Mouse (Mus musculus): ENCODE results near the gene Gins1.
"Not testable (repeated sequence)": the region's sequence is repeated elsewhere in the genome, so short reads cannot be mapped to it uniquely, and the experiment has no call there.

The Gins1 gene

GRCm38 (mm10) chr2:150909429-150910039 is 4.3 kb downstream of the Gins1 start:
- peak; percentile 98 for DNase-seq (ENCODE audit: extremely low read depth, low read depth)

DNA sequence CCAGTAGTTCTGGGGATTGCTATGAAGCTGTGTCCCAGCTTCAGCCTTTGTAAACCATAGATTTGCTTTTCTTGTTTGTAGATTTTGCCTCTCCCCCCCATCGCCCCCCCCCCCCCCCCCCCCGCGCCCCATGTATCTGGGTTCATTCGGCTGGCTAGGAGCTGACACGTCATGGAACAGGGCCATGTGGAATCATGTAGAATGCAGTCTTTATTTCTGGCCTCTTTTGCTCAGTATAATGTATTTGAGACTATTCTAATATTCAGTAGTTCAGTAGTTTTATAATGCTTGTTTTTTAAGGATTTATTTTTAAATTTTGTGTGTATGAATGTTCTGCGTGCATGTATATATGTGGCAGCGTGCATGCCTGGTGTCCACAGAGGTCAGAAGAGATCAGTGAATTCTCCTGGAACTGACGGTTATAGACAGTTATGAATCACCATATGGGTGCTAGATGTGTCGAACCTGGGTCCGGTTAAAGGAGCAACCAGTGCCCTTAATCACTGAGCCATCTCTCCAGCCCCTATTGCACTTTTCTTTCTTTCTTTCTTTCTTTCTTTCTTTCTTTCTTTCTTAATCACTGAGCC is 5.2 kb downstream of the Gins1 start:
- DNase-seq (ENCODE audit: extremely low read depth, low read depth) = no peak

DNA sequence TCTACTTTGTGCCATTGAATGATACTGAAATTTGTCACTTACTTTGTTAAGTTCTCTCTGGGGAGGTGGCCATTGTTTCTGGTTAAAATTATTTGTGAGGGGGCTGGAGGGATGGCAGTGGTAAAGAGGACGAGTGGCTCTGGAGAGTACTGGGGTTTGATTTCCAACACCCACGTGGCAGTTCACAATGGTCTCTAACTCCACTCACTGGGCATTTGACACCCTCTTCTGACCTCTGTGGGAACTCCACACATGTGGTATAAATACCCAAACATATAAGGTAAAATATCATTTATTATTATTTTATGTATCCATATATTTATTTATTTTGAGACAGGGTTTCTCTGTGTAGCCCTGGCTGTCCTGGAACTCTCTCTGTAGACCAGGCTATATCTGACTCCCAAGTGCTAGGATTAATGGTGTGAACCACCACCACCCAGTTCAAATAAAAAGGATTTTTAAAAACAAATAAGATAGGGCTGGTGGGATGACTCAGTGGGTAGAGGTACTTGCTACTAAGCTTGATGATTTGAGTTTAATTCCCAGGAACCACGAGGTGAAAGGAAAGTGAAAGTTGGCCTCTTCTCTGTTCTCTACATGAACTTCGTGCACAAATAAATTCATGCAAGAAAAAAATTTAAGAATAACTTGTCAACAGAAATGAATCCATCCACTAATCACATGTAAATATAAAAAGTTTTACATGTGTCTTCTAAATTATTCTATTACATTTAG is 9.7 kb downstream of the Gins1 start:
- DNase-seq (ENCODE audit: extremely low read depth, low read depth) = no peak

DNA sequence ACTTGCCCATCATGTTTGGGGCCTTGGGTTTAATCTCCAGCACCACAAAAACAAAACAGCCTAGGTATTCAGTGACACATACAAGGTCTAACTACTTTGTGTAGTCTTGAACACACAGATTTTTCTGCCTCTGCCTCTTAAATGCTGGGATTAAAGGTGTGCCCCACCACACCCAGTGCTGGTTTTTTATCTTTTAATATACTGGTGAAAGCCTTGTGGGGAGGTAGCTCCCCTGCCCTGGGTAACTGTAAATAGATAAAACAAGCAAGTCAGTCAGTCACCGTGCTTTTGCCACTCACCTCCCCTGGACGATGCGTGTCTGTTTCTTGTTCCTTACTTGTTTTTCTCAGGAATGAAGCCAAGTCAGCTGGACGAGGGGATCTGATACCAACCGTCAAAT is 10.6 kb downstream of the Gins1 start:
- DNase-seq (ENCODE audit: extremely low read depth, low read depth) = no peak

DNA sequence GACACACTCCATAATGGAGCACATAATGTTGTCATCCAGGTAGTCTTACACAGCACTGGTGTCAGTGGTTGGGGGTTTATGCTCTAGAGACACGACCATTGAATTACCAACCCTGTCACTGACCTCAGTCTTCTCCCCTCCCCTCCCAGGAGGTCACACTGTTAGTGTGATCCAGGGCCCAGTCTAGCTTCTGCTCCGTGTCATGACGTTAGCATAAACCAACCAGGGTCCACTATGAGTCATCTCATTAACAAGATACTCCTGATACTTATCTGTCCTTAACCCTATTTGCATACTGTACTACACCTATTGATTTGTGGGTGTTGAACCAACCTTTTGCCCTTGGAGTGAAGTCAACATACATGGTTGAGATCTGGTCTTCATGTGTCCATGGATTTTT is 13.5 kb downstream of the Gins1 start:
- no peak for DNase-seq (ENCODE audit: extremely low read depth, low read depth)

DNA sequence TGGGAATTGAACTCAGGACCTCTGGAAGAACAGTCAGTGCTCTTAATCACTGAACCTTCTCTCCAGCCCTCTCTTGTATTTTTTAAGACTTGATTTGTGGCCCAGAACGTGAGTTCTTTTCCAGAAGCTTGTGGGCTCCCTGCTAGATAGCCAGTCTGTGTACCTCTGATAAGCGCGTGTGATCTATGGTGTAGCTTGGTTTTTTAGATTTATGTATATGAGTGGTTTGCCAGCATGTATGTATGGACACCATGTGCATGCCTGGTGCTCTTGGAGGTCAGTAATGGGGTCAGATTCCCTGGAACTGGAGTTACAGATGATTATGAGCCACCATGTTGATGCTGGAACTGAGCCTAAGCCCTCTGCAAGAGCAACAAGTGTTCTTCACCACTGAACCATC is 15.3 kb downstream of the Gins1 start:
- DNase-seq (ENCODE audit: extremely low read depth, low read depth) = no peak

GRCm38 (mm10) chr2:150921697-150922096 is 16.5 kb downstream of the Gins1 start:
- no peak for DNase-seq (ENCODE audit: extremely low read depth, low read depth)

DNA sequence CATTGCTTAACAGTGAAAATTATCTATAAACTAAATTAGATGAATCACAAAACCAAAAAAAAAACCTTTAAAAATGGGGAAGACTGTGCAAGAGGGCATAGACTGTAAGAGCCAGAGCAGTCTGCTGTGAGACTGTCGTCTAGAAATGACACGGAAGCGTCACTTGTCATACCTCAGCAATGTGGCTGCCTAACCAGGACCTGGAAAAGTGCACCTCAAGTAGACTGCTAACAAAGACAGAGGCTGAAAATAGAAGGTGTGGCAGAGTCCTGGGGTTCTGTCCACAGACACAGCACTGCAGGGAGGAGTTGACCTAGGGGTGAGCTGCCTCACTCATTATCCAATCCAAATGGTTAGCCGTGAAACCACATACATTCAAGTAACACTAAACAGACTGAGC is 17.0 kb downstream of the Gins1 start:
- no peak for DNase-seq (ENCODE audit: extremely low read depth, low read depth)

DNA sequence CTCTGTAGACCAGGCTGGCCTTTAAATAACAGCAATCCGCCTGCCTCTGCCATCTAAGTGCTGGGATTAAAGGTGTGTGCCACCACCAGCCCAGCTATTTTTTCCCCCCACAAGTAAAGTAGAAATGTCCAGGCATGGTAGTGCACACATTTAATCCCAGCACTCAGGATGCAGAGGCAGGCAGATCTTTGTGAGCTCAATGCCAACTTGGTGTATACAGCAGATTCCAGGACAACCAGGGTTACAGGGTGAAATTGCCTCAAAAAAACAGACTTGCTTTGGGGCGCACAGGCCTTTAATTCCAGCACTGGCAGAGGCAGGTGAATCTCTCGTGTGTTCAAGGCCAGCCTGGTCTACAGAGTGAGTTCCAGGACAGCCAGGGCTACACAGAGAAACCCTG is 17.8 kb downstream of the Gins1 start:
- no peak for DNase-seq (ENCODE audit: extremely low read depth, low read depth)

GRCm38 (mm10) chr2:150923505-150923904 is 18.3 kb downstream of the Gins1 start:
- DNase-seq (ENCODE audit: extremely low read depth, low read depth) = no peak

- DNase-seq (ENCODE audit: extremely low read depth, low read depth) = no peak
These were observed 22.0 kb downstream of the Gins1 start for GRCm38 (mm10) chr2:150927038-150927720.

- DNase-seq (ENCODE audit: extremely low read depth, low read depth) = no peak
These were observed 24.0 kb downstream of the Gins1 start for GRCm38 (mm10) chr2:150929156-150929555.

- no peak for DNase-seq (ENCODE audit: extremely low read depth, low read depth)
These were observed 25.6 kb downstream of the Gins1 start for GRCm38 (mm10) chr2:150930806-150931205.

DNA sequence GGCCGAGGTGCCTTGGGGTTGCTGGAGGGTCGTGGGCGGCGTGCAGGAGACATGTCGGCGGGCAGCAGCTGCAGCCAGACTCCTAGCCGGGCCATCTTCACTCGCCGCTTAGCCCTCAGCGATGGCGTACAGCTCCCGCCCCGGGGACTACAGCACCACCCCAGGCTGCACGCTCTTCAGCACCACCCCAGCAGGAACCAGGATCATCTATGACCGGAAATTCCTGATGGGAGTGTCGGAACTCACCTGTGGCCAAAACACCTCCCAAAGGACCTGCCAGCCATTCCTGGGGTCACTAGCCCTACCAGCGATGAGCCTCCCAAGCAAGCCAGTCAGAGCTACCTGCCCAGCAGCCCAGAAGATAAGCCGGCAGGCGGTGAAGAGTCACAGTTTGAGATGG is 28.3 kb downstream of the Gins1 start:
- DNase-seq (ENCODE audit: extremely low read depth, low read depth) = no peak

- no peak for DNase-seq (ENCODE audit: extremely low read depth, low read depth)
These were observed 29.5 kb downstream of the Gins1 start for GRCm38 (mm10) chr2:150934659-150935058.

- DNase-seq (ENCODE audit: extremely low read depth, low read depth) = no peak
These were observed 38.8 kb downstream of the Gins1 start for GRCm38 (mm10) chr2:150944017-150944416.

DNA sequence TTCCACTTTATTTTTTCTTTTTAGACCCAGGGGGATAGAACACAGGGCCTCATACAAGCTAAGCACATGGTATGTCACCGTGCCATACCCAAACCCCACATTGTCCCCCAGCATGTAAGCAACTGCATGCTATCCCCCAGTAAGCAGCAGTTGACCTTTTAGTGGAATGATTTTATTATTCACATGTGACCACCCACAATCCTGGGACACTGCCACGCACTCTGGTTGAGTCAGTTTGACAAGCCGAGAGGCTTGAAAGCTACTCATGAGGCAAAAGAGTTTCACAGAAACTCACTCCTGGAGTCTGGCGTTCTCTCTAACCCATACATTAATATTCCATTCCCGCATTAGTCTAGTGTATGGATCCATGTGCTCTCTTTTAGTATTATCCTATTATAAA is 42.1 kb downstream of the Gins1 start:
- not testable (repeated sequence) for DNase-seq (ENCODE audit: extremely low read depth, low read depth)

DNA sequence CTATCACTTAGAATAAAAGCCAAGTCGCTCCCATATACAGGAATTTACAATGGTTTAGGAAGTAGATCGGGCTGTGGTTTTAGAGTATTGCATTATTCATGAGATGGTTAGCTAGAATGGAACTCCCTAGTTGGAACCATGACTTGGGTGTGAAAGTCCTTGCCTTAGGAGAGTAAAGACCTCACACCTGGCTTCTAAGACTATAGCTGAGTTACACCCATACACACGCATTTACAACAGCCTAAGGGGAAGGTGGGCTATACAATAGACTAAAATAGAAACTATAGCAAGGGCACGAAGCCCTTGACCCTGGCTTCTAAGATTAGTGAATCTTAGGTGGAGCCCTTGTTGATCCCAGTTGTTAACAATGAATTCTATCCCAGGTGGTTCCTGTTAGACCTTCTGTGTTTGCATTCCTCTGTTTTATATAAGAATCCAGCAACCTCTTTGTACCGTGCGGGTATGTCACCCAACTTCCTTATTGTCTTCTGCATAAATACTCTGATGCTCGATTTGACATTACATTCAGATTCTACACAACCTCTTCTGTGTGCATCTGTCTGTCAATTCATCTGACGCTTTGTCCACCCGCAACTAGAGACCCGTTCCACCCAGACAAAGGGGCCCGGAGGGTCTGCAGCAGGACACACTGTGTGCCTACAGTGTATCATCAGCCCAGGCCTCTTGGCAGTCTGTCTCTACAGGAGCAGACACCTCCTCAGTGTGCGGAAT is 42.8 kb downstream of the Gins1 start:
- not testable (repeated sequence) for DNase-seq (ENCODE audit: extremely low read depth, low read depth)

- DNase-seq (ENCODE audit: extremely low read depth, low read depth) = no peak
These were observed 43.6 kb downstream of the Gins1 start for GRCm38 (mm10) chr2:150948786-150949185.

DNA sequence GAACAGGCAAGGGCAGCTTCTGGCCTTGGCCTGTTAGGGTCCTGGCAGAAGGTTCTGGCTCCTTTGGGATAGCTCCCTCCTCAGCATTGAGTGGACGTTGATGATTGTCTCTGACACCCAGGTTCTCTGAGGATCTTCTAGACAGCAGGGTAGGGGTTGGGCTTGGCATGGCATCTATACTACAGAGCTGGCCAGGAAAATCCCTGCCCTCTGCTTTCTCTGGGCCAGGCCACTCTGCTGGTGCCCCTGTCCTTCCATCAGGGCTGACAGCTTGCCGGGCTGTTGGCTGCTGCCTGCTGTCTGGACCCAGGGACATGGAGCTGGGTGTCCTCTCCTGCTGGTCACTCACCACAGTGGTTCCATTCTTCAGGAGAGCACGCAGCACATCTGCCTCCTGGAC is 44.5 kb downstream of the Gins1 start:
- no peak for DNase-seq (ENCODE audit: extremely low read depth, low read depth)

- DNase-seq (ENCODE audit: extremely low read depth, low read depth) = no peak
These were observed 44.9 kb downstream of the Gins1 start for GRCm38 (mm10) chr2:150950056-150950455.

GRCm38 (mm10) chr2:150951201-150951600 is 46.0 kb downstream of the Gins1 start:
- no peak for DNase-seq (ENCODE audit: extremely low read depth, low read depth)
